Mouse (Mus musculus) kidney, postnatal 14 days (tissue): ENCODE data around the gene Apobec1.
"Not testable (repeated sequence)": the region's sequence is repeated elsewhere in the genome, so short reads cannot be mapped to it uniquely, and the experiment has no call there.

Source experiments
- DNase-seq: peaks from one replicate; pipeline ENCODE4 v3.0.0; 2022; ENCODE audit warnings: mixed read lengths

The Apobec1 gene

GRCm38 (mm10) chr6:122556959-122557561 lies 45.2 kb downstream of the Apobec1 start:
- DNase-seq = peak; percentile 82

DNA sequence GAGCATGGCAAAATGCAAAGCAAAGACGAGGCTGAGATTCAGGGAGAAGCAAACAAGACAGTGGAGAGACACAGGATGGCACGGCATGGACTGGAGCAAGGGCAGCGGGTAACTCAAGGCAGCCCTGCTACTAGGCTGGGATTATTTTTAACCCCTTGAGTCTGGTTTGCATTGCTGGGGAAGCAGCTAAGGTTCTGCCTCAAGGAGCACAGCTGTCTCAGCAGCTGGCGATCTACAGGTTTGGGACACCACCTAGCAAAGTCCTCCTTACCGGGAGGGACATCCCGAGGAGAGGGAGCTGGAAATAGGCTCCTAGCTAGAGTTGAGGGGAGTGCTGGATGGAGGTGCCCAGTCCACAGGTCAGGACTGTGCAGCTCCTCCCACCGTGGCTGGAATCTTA lies 47.0 kb downstream of the Apobec1 start:
- no peak for DNase-seq

DNA sequence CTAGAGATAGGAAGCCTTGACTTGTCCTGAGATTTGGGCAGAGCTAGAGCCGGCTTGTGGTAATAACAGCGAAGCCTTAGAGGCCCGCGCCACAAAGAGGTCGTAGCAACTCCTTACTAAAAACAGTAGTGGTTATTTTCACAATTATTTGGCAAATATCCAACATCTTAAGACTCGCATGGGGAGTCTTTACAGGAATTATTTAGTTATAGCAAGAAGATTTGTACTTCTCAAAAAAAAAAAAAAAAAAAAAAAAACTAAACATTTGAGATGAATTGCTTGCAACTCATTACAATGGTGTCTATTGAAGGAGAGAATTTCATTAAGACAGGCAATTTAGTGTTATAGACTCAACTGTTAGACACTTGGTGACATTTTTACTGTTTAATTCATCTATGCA lies 48.1 kb downstream of the Apobec1 start:
- no peak for DNase-seq

DNA sequence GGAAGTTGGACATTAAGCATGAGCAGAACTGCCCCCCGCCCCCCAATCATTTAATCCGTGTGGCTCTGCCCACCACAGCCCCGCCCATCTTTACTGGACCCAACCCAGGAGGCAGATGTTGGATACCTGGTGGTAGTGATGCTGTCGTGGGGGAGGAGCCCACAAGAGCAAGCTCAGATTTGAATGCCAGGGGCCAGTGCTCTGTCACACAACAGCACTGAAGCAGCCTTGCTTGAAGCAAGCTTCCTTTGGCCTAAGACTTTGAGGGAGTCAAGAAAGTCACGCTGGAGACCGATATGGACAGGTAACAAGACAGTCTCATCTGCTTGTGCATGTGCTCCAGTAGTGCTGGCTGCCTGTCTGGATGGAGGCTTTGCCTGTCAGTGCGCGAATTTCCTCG lies 48.6 kb downstream of the Apobec1 start, which contains the start of gene Aicda:
TSS of gene Aicda (plus strand) at position 196 of the 400 bp plus-strand sequence.
- no peak for DNase-seq

DNA sequence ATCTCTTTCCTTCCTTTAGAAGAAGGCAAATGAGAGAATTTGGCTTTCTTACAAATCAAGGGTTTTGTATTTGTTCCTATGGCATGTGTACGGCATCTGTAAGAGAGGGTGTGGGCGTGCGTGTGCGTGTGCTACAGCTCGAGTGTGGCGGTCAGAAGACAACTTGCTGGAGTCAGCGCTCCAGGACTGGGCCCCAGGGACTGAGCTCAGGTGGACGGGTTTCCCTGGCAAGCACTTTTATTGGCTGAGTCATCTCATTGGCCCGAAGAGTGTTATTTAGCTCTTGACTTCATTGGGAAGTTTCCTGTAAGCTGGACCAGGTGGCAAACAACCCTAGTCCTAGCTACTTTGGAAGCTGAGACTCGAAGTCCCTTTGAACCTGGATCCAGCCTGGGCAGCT lies 56.3 kb downstream of the Apobec1 start:
- no peak for DNase-seq

DNA sequence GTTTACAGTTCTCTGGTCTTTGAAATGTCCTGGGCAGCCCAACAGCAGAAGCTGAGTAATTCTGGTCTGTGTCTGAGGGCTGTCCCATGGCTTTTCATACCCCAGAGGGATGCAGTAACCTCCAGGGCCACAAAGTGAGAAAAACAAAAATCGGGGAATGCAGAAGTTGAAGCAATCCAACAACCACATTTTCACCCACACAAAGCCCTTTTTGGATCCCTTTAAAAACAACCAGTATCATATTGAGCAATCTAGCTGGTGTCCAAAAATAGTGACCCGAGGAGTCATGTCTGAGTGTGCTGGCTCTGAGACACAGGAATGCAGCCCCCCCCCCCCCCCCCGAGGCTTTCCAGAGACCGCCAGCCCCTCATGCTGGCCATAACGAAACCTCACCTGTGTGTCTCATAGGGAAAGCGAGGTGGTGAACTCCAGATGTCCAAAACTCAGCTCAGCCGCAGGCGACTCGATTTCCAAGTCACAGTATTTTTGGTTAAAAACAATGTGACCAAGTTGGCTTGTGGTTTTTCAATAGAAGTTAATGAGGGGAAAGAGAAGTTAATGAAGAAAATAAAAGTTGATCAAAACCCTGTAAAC lies 56.9 kb downstream of the Apobec1 start:
- no peak for DNase-seq

GRCm38 (mm10) chr6:122544672-122545071 lies 57.6 kb downstream of the Apobec1 start:
- no peak for DNase-seq

DNA sequence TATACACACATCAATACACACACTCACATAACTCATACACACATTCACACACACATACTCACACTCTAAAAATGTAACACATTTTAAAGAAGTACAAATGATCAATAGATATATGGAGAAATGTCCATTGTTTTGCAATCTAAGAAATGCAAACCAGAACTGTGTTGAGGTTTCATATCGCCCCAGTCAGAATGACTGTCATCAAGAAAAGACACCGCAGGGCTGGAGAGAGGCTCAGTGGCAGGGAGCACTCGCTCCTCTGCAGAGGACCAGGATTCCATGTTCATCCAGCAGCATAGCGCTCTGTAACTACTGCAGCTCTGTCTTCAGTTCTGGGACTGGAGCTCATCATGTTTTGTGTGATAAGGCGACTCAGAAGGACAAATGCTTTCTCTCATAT lies 58.7 kb downstream of the Apobec1 start:
- no peak for DNase-seq

DNA sequence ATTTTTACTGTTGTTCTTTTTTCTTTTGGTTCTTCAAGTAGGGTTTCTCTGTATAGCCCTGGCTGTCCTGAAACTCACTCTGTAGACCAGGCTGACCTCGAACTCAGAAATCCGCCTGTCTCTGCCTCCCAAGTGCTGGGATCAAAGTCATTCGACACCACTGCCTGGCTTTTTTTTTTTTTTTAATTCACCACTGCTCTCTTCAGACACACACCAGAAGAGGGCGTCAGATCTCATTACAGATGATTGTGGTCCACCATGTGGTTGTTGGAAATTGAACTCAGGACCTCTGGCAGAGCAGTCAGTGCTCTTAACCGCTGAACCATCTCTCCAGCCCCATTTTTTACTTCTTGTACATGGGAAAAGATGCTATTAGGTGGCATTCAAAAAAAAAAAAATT lies 59.8 kb downstream of the Apobec1 start:
- not testable (repeated sequence) for DNase-seq

GRCm38 (mm10) chr6:122539564-122539963 lies 62.7 kb downstream of the Apobec1 start:
- DNase-seq = no peak

GRCm38 (mm10) chr6:122534032-122534431 lies 68.2 kb downstream of the Apobec1 start:
- no peak for DNase-seq

- peak; percentile 71 for DNase-seq
Observed at GRCm38 (mm10) chr6:122532883-122533302, 69.4 kb downstream of the Apobec1 start.

DNA sequence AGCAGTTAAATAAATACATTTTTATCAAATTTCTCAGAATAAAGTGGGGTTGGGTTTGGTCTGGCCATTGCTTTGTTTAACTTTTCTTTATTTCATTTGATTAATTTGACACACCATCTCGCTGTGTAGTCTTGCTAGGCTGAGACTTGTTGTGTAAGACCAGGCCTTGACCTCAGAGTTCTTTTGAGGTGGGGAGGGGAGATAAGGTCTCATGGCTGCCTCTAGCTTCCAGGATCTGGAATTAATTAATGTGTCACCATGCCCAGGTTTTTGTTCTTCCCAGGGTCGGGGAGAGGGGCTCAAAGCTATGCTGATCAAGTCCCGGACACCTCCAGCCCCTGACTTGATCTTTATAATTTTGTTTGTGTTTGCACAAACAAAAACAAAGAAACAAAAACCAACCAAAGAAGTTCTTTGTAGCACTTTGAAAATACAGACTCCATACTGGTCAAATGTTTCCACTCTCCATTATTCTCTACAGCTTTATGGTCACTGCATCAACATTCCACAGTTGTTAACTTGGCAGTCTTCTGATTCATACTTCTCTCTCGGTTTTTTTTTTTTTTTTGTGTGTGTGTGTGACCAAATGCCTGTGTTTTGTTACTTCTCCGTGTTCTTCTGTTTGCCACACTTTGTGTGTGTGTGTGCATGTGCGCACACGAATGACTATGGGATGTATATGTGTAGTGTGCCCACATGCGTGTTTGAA lies 70.6 kb downstream of the Apobec1 start:
- DNase-seq = no peak

GRCm38 (mm10) chr6:122528136-122528535 lies 74.1 kb downstream of the Apobec1 start:
- DNase-seq = no peak
